Mouse (Mus musculus): ENCODE data around the gene Arfip2.

Arfip2 gene

DNA sequence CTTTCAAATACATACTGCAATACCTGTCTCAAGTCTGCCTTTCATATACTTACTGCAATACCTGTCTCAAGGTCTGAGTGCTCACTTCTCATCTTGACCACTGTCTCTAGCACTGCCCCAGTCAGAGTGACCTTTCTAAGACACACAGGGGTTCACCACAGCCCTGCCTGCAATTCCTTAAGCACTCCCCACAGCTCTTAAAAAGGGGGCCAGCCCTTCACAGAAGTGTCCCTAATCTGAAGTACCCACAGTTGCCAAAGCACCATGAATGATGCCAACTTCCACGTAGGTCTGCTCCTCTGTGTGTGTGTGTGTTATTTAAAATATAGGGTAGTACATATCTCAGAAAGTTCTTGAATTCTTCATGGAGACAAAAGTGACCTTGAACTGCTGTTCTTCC lies 28.4 kb downstream of the Arfip2 start:
- no peak for DNase-seq

DNA sequence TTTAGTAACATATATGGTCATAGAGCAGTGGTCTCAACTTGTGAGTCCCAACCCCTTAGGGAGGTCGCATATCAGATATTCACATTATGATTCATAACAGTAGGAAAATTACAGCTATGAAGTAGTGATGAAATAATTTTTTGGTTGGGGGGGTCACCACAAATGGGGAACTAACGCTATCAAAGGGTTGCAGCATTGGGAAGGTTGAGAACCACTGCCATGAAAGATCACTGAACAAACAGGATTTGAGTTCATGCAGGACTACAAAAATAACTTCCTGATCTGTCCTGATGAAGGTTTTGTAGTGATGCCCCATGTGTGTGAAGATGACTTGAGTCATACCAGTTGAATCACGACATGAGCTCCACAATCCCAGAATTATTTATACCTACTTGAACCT lies 31.7 kb downstream of the Arfip2 start:
- no peak for DNase-seq

DNA sequence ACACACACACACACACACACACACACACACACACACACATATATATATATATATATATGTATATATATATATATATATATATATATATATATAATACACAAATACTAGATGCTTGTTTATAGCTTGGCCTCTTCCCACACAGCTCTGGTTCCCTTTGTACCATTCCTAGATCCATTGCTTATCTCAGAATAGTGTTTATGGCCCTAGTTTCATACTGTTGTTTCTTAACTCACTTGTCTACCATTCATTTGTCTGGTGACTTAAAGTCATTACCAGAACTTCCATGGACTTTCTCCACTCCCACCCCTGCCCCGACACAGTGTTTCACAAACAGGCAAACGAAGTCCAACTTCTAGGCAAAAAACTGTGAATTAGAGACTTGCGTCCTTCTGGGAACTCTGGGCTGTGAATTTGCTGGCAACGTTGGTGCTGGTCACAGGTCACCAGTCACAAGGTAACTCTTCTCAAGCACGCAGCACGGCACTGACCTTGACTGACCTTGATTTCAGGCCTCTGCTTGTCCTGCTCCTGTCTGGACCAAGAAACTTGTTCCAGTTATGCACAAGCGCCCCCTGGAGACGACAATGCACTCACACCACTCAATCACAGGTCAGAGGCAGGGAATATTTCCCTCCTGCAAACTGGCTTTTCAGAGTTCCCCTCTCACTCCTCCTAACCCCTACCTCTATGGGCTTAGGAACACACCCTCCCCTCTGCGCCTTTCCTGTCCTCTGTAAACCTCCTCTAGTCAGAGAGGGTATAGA lies 37.2 kb downstream of the Arfip2 start:
- peak; percentile 57 for DNase-seq

- DNase-seq, result no peak
Measured at GRCm38 (mm10) chr7:105590097-105590496, 50.1 kb downstream of the Arfip2 start.

DNA sequence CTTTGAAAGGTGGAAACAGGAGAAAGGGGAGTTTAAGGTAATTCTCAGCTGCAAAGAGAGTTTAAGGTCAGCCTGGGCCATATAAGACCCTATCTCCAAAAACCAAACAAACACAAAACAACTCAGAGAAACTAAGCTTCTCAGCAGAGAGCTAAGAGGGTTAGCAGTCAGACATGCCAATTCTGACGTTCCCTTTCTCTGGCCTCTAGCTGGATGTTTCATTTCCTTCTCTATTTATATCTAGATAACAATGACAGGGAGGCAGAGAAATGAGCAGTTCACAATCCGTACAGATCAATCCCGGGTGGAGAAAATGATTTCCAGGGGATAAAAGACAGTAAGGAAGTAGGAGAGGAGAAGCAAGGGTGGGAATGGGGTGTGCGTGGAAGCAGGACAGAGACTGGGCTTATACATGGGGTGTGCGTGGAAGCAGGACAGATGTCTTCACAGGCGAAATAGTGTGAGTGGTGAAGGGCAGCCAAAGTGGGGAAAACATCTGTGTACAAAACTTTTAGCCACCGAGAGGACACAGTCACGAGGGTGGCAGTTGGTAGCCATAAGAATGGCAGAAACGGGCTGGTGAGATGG lies 51.8 kb downstream of the Arfip2 start:
- DNase-seq, result no peak
